Mouse (Mus musculus) kidney, postnatal 4 days (tissue): ENCODE data around the gene Dnajb1.

Source experiments
- DNase-seq, 2 experiments: peaks; one replicate each; pipeline ENCODE4 v3.0.0; 2021; ENCODE audit warnings: mixed read lengths in 2 of 2

The Dnajb1 gene

DNA sequence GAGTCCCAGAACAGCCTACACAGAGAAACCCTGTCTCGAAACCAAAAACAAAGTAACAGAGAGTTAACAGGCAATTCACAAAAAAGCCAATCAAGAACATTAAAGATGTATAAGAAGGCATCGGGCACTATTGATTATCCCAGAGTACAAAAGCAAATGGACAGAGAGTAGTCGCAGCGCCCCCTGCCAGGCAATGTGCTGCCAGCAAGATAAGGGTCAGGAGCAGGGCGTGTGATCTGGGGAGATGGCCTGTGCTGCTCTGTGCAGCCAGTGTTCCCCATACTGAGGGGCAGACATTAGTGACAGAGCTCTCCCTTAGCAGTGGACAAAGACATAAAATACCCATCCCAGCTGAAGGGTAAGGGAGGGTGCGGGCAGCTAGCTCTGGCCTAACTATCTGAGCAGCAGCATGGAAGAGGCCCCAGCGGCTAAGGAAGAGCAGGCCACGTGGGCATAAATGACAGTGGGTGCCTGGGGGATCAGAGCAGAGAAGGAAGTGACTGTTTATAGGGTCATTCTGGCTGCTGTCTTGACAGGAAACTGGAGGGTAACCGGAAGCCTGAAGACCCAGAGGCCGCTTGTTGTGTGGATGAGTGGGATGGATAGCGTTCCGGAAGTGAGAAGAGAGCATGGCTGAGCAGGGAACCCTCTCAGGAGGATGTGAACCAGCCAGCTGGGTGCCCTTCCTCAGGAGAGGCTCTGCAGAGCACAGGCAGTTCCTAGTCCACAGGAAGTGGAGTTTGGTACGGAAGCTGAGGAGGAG is 48.7 kb downstream of the Dnajb1 start:
- peak in 1 of 2 experiments; percentile 55 for DNase-seq

DNA sequence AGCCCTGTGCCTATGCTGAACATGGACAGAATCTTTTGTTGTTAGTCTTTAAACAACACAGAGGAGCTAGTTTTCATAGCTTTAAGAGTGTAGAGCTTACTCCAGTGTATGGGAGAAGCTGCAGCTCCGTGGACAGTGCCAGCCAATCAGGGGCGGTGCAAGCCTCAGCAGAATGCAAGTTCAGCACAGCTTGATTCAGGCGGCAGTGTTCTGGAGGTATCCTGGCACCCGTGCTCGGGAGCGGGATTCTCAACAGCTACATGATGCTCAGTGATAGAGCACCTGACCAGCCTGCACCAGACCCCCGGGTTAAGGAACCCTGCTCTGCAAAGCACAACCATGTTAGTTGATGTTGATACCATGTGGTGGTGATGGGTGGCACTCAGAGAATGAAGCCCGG is 52.6 kb downstream of the Dnajb1 start:
- DNase-seq, result peak in 1 of 2 experiments; percentile 47

DNA sequence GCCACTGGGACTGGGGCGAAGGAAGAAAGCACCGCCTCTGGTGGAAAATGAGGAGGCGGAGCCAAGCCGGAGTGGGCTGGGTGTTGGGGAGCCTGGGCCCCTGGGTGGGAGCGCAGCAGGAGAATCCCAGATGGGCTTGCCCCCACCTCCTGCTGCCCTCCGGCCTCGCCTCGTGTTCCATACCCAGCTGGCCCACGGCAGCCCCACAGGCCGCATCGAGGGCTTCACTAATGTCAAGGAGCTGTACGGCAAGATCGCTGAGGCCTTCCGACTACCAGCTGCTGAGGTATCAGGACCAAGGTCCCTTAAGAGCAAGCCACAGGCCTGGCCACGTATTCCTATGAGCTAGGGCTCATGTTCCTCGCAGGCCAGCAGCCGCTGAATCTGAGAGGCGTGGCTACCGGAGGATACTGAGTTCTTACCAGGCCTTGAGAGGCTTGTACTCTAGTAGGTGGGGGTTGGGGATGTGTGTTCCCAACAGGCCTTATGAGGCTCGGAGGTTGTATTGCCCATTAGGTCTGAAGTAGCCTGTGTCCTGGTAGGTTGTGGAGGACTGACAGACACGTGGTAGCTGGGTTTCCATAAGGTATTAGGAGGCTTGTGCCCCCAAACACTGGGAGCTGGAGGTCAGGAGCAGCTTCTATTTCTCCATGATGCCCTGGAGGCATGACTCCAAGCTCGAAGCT is 53.1 kb downstream of the Dnajb1 start:
- DNase-seq, result peak; percentile 61 to 73
